Mouse (Mus musculus): ENCODE measurements around the gene Baat. TPM values are rescaled to one million over a fixed set of nuclear protein-coding genes. Genes with fewer than 3 reads are reported as not detected.
"Not testable (repeated sequence)": the region's sequence is repeated elsewhere in the genome, so short reads cannot be mapped to it uniquely, and the experiment has no call there.

Gene Baat
- polyA plus RNA-seq, 1 experiment from 2014 or later: 0.11 TPM

DNA sequence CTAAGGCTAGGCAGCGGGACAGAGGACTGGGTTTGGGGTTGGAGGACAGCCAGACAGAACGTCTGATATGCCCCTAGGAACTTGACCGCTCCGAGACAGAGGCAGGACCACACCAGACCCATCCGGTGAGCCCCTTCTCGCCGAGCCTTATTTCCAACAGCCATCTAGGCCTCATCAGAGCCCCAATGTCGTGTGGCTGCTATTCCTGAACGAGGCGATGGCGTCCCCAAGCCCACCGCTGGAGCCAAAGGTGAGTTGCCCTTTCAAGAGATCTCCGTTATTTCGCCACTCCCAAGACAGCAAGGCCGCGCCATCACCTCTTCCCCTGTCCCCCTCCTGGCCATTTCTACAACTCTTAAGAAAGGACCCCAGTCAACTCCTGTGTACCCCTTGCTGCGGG is 15.0 kb upstream of the Baat start:
- H3K27me3 ChIP-seq: no peaks in the 10 kb centered on the region
- H3K9ac ChIP-seq: peak overlapping the region; percentile 78
- no peaks in the 10 kb centered on the region for H3K9me3 ChIP-seq
- no peak overlapping the region for H3K27ac ChIP-seq
- peak; percentile 69 for ATAC-seq (ENCODE audit: low FRiP score, low read depth)
- peak overlapping the region; percentile 65 for H3K4me3 ChIP-seq
- peak overlapping the region; percentile 71 for H3K4me2 ChIP-seq (replicated peaks)
- H3K4me1 ChIP-seq: peaks cover 18% of the 10 kb centered on the region
- peaks cover 34% of the 10 kb centered on the region for H3K36me3 ChIP-seq
- WGBS: under 1% methylated on average over 17 of the region's 17 CpGs

DNA sequence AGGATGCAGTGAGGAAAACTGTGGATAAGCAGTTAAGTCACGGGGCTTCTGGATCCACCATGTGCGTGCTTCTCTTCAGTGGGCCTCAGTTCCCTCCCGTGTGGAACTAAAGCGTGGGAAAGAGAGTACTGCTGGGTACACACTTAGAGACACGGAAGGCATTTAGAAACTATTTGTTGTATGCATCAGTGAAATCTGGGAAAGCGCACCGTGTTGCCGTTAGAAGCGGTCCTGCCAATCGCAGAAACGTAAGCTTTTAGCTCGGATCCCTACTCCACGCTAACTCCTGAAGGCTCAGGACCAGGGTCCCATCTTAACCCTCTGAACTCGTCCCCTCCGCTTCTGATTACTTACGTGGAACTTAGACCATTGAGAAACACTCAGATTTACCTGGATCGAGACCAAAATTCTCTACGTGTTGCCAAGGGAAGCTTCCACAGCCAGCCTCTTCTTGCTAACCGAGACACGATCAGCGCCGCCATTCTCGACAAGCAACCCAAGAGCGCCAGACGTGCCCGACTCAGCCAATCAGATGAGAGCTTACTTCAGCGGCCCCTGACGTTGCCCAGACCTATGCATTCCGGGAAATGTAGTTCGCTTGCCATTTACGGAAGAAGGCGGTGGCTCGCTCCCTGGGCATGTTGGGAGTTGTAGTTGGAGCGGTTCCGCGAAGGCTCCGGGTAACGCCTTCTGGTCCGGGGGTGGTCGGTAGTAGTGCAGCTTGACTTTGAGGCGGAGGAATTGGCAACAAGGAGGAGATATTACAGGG is 14.4 kb upstream of the Baat start, which contains the start of the genes Mrpl50 and Zfp189:
TSS of gene Mrpl50 (minus strand) at position 522 of the 769 bp plus-strand sequence.
TSS of gene Zfp189 (plus strand) at position 605 of the 769 bp plus-strand sequence.
- Histone ChIP-seq H3K4me3 (peak within 1 kb of the TSS; percentile 65), H3K9me3 (no peaks in the 10 kb centered on the region), H3K27me3 (no peaks in the 10 kb centered on the region), H3K36me3 (peaks cover 28% of the 10 kb centered on the region), H3K4me2 (replicated peaks) (peak within 1 kb of the TSS; percentile 71), H3K4me1 (peaks cover 18% of the 10 kb centered on the region), H3K9ac (peak within 1 kb of the TSS; percentile 82), H3K27ac (peak within 1 kb of the TSS; percentile 45; the same call in 1 of the 2 replicates)
- ATAC-seq (ENCODE audit: low FRiP score, low read depth): peak; percentile 100
- under 1% methylated on average over 41 of the region's 41 CpGs for WGBS

DNA sequence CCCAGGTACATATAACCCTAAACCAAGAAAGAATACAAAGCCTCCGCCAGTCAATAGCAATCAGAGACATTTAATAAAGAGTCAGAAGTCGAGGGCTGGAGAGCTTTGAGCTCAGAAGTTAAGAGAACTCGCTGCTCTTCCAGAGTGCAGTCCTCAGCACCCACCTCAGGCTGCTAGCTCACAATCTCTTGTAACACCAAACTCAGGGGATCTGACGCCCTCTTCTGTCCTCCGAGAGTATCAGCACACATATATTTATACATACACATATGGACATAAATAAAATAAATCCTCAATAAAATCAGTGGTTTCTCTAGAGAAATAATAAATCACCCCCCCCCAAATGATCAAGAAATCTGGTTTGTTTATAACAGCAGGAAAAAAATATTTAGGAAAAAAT is 13.1 kb upstream of the Baat start:
- Histone ChIP-seq H3K4me2 (replicated peaks) (peak overlapping the region; percentile 66), H3K27ac (no peak overlapping the region), H3K9me3 (no peaks in the 10 kb centered on the region), H3K9ac (no peak overlapping the region), H3K4me1 (peaks cover 18% of the 10 kb centered on the region), H3K36me3 (peaks cover 24% of the 10 kb centered on the region), H3K4me3 (peak overlapping the region; percentile 18), H3K27me3 (no peaks in the 10 kb centered on the region)
- 65% methylated on average over 5 of the region's 5 CpGs for WGBS
- ATAC-seq (ENCODE audit: low FRiP score, low read depth): no peak

DNA sequence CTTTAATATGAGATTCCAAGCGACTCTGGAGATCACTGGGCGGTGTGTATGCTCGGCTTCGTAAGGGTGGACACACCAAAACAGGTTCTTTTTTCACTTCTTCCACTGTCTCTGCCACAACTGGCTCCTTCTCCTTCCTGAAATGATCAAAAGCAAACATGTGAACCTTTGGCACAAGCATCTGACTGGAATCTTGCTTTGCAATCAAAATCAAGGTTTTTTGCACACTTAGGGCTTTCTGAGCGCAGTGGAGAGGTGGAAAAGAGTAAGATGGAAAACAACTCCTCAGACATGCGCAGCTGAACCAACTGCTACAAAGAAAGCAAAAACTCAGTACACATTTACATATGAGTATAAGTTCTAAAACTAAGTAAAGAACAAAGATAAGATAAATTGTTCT is 8.1 kb upstream of the Baat start:
- H3K4me1 ChIP-seq: peaks cover 10% of the 10 kb centered on the region
- no peak overlapping the region for H3K4me3 ChIP-seq
- no peak for ATAC-seq (ENCODE audit: low FRiP score, low read depth)
- peaks cover 29% of the 10 kb centered on the region for H3K36me3 ChIP-seq
- H3K9ac ChIP-seq: no peak overlapping the region
- no peak overlapping the region for H3K4me2 ChIP-seq (replicated peaks)
- no peak overlapping the region for H3K27ac ChIP-seq
- no peaks in the 10 kb centered on the region for H3K27me3 ChIP-seq
- 95% methylated on average over 6 of the region's 6 CpGs for WGBS
- H3K9me3 ChIP-seq: no peaks in the 10 kb centered on the region

DNA sequence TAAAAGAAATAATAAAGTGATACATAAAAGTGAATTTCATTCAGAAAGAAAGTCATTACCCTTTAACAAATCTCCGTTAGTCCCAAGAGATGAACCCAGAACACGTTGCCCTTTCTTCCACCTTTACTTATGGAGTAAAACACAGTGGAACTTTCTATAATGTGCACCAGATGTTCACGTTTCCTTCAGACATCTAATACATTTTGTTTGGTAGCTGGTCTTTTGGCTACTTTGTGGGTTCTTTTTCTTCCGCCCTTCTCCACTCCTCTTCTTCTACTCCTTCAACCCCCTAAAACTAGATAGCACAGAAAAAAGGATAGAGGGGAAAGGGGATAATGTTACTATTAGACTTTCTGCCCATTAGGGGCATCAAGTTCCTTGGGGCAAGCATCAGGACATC is 6.3 kb upstream of the Baat start:
- H3K27me3 ChIP-seq: no peaks in the 10 kb centered on the region
- 32% methylated on average over 4 of the region's 4 CpGs for WGBS
- no peak overlapping the region for H3K4me3 ChIP-seq
- H3K9me3 ChIP-seq: no peaks in the 10 kb centered on the region
- H3K36me3 ChIP-seq: peaks cover 24% of the 10 kb centered on the region
- peaks cover 8% of the 10 kb centered on the region; the same call in 1 of the 2 replicates for H3K4me1 ChIP-seq
- no peak overlapping the region for H3K27ac ChIP-seq
- H3K4me2 ChIP-seq (replicated peaks): no peak overlapping the region
- ATAC-seq (ENCODE audit: low FRiP score, low read depth): no peak
- no peak overlapping the region for H3K9ac ChIP-seq

DNA sequence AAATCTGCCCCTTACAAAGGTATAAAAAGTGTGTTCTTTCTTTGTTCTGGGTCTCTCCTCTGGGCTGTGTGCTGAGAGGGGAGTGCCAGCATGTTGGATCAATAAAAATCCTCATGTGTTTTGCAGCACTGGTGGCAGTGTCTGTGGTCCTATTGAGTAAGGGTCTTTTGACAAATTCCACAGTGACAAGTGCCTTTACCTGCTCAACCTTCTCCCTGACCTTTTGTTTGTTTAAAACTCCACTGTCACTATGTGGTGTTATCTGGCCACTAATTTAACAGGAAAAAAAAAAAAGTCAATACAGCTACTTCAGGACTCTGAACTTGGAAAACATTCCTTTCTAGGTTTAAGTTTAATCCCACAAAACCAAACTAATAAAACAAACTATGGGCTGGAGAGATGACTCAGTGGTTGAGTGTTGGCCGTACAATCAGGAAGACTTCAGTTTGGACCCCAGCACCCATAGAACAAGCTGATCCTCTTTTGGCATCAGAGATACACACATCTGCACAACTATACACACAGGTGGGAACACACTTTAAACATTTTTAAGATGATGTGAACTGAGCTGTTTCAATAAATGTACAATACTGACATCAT is 4.0 kb upstream of the Baat start:
- WGBS: 85% methylated on average over 1 of the region's 1 CpGs
- H3K27me3 ChIP-seq; H3K9me3 ChIP-seq; ATAC-seq (ENCODE audit: low FRiP score, low read depth); H3K4me3 ChIP-seq; H3K9ac ChIP-seq; H3K4me1 ChIP-seq; H3K27ac ChIP-seq; H3K4me2 ChIP-seq (replicated peaks): not testable (repeated sequence)
- H3K36me3 ChIP-seq: peaks cover 23% of the 10 kb centered on the region

DNA sequence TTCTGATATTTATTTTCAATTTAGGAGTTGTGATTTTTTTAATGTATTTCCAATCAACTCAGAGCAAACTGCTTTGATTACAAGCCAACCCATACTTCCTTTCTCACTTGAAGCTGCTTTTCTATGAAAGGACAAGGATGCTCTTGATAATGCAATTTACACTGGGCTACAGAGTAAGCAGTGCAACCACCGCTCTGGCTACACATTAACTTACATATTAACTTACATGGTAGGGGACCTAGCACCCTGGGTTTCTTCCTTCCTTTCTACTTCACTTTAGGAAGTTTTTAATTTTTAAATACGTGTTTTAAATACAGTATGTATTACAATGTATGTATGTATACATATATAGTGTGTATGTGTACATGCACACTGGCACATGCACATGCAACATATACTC is 2.8 kb upstream of the Baat start:
- ATAC-seq (ENCODE audit: low FRiP score, low read depth): no peak
- no peak overlapping the region for H3K4me3 ChIP-seq

DNA sequence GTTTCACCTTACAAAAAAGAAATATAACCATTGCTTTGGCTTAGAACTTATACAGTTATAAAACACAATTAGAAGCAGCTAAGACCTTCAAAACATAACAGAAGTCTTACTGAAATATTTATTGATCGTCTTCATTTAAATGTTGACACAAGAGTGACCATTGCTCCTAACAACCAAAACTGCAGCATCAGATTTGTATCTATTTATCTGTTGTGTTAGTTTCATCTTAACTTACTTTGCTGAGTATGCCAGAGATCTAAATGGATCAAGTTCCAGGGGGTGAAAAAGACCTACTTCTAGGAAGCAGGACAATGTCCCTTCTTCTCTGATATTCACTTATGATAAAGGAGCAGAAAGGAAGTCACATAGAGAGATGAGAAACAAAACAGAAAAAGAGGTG is 2.8 kb downstream of the Baat start:
- Histone ChIP-seq H3K4me2 (replicated peaks) (no peak overlapping the region), H3K36me3 (no peaks in the 10 kb centered on the region), H3K4me1 (no peaks in the 10 kb centered on the region), H3K9ac (no peak overlapping the region), H3K27me3 (no peaks in the 10 kb centered on the region), H3K9me3 (no peaks in the 10 kb centered on the region), H3K4me3 (no peak overlapping the region), H3K27ac (no peak overlapping the region)
- WGBS: 91% methylated on average over 1 of the region's 1 CpGs
- ATAC-seq (ENCODE audit: low FRiP score, low read depth): no peak

More for the DNA sequence above, 2.8 kb upstream of the Baat start:
- H3K4me2 ChIP-seq (replicated peaks): no peak overlapping the region
- peaks cover 19% of the 10 kb centered on the region for H3K36me3 ChIP-seq
- WGBS: 86% methylated on average over 2 of the region's 2 CpGs
- no peak overlapping the region for H3K27ac ChIP-seq
- H3K9me3 ChIP-seq: no peaks in the 10 kb centered on the region
- H3K4me1 ChIP-seq: peaks cover 8% of the 10 kb centered on the region; the same call in 1 of the 2 replicates
- H3K9ac ChIP-seq: no peak overlapping the region
- no peaks in the 10 kb centered on the region for H3K27me3 ChIP-seq

DNA sequence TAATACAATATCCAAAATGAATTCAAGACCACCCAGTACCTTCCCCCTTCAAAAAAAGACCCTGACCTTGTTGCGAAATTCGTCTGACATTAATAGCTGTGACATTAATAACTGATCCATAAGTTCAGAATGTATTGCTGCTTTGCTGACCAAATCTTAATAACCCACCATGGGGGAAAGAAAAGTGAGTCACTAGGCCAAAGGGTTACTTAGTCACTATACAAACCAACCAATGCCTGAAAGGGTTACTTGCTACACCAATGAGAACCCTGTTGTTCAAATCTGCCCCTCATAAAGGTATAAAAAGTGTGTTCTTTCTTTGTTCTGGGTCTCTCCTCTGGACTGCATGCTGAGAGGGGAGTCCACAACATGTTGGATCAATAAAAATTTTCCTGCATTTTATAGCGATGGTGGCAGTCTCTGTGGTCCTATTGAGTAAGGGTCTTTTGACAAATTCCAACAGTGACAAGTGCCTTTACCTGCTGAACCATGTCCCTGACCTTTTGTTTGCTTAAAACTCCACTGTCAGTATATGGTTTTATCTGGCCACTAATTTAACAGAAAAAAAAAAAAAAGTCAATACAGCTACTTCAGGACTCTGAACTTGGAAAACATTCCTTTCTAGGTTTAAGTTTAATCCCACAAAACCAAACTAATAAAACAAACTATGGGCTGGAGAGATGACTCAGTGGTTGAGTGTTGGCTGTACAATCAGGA is 20.3 kb downstream of the Baat start:
- not testable (repeated sequence) for H3K4me3 ChIP-seq; H3K36me3 ChIP-seq; H3K4me1 ChIP-seq; H3K27me3 ChIP-seq; H3K27ac ChIP-seq; H3K9me3 ChIP-seq; H3K9ac ChIP-seq; H3K4me2 ChIP-seq (replicated peaks); ATAC-seq (ENCODE audit: low FRiP score, low read depth)
- WGBS: 64% methylated on average over 3 of the region's 3 CpGs

DNA sequence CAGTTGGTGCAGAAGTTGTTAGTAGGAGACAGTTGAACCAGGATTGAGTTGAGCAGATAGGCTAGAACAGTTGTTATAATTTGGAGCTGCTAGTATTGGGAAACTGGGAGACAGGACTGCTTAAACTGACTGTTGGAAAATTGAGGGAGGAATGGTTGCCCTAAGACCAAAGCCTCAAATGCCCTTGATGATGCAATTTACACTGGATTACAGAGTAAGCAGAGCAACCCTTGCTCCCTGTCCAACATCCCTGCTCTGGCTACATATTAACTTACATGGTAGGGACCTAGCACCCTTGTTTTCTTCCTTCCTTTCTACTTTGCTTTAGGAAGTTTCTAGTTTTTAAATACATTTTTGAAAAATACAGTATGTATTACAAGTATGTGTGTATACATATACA is 20.9 kb downstream of the Baat start:
- Histone ChIP-seq H3K27me3 (0 out of 2 replicates have a peak, but pooled peaks cover 5% of the 10 kb centered on the region), H3K9ac (no peak overlapping the region), H3K36me3 (no peaks in the 10 kb centered on the region), H3K27ac (no peak overlapping the region), H3K4me3 (no peak overlapping the region), H3K4me2 (replicated peaks) (no peak overlapping the region), H3K4me1 (peaks cover 6% of the 10 kb centered on the region; the same call in 1 of the 2 replicates), H3K9me3 (no peaks in the 10 kb centered on the region)
- no peak for ATAC-seq (ENCODE audit: low FRiP score, low read depth)

DNA sequence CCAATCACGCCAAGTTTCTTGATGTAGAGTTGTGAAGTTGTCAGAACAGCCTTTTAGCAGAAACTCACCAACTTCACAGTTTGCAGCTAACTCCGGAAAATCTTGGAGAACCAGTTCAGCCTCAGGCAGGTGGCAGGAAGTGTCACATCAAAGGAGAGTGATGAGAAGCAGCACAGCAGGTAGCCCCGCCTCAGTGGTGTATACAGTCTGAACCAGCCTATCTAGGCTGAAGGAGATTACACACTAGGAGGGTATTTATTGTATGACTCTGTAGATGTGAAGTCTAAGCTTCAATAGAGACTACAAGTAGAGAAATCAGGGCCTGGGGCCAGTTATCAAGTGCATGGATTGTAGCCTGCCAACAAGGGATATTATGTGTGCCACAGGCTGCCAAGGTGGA is 25.5 kb downstream of the Baat start:
- Histone ChIP-seq H3K9ac (no peak overlapping the region), H3K27me3 (0 out of 2 replicates have a peak, but pooled peaks cover 5% of the 10 kb centered on the region), H3K4me2 (replicated peaks) (peak overlapping the region; percentile 51), H3K4me1 (peaks cover 19% of the 10 kb centered on the region), H3K27ac (no peak overlapping the region), H3K36me3 (no peaks in the 10 kb centered on the region), H3K9me3 (no peaks in the 10 kb centered on the region), H3K4me3 (peak overlapping the region; percentile 14; the same call in 1 of the 2 replicates)
- ATAC-seq (ENCODE audit: low FRiP score, low read depth): no peak
- 41% methylated on average over 3 of the region's 3 CpGs for WGBS

Measured in limb, embryonic 13.5 days (tissue).